Mouse (Mus musculus) large intestine, adult 2 months (tissue): ENCODE data around the gene Smarcal1. TPM values are rescaled to one million over a fixed set of nuclear protein-coding genes. Genes with fewer than 3 reads are reported as not detected.

ENCODE experiments used
- DNase-seq: peaks from one replicate; pipeline ENCODE4 v3.0.0-alpha.2; 2012; ENCODE audit warnings: low read depth, low spot score
- WGBS: fragments of 180-500 bp; shearing (Covaris S2); methylation state at CpG from one replicate; pipeline ENCODE4 v1.1.7; 2018; 5-methylcytosine and 5-hydroxymethylcytosine counted together
- polyA plus RNA-seq: library from polyadenylated mRNA; depleted of rRNA; stranded (reverse); fragments of >200 nt; gene quantifications from 2 replicates; pipeline ENCODE4 v1.2.3, GENCODE M21; 2012; rRNA removed

Smarcal1 gene
- polyA plus RNA-seq = 12.0 and 16.0 TPM in 2 replicates

GRCm38 (mm10) chr1:72582947-72583731, at the start of gene Smarcal1:
TSS of gene Smarcal1 (plus strand) at chr1:72583251.
- under 1% methylated on average over 25 of the region's 25 CpGs for WGBS
- DNase-seq = peak; percentile 94

GRCm38 (mm10) chr1:72533439-72533838, 49.6 kb upstream of the Smarcal1 start:
- DNase-seq = no peak

DNA sequence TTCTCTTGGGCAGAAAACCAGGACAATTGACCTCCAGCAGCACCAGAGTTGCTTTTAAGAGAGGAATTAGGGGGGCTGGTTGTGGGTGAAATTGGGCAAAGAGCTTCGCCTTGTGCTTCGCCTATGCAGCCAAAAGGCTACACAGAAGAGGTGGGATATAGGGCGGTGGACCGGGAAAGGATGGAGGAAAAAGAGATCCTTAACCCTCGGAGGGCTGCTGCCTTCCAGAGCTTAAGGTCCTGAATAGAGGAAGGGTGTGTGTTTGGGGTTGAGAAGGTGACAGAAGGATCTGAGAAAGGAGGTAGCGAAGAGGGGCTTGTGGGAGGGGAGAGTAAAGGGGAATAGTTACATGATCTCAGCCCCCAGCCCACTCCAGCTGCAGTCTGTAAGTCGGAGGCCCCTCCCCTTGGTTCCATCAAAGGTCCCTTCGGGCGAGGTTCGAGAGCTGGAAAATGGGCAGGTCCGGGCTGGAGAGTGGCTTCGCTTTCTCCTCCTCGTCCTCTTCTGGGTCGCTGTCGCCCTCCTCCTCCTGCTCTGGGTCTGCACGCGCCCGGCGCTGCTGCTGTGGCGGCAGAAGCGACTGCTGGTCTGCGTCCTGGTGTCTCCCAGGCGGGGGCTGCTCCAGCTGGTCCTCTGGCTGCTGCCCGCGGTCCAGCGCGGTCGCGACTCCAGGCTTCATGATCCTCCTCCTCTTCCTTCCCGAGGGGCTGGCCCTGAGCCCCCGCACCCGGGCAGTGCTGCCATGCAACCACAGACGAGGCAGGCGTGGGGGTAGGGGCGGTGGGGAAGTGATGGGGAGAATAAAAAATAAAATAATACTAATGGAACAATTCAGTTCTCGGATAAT, 47.1 kb upstream of the Smarcal1 start:
- WGBS = 4% methylated on average over 36 of the region's 36 CpGs
- DNase-seq = no peak

- no peak for DNase-seq
- 2% methylated on average over 41 of the region's 41 CpGs for WGBS
Measured at GRCm38 (mm10) chr1:72536611-72537351, 46.3 kb upstream of the Smarcal1 start, which contains the start of gene March4. TSS of gene March4 (minus strand) at chr1:72536930.

DNA sequence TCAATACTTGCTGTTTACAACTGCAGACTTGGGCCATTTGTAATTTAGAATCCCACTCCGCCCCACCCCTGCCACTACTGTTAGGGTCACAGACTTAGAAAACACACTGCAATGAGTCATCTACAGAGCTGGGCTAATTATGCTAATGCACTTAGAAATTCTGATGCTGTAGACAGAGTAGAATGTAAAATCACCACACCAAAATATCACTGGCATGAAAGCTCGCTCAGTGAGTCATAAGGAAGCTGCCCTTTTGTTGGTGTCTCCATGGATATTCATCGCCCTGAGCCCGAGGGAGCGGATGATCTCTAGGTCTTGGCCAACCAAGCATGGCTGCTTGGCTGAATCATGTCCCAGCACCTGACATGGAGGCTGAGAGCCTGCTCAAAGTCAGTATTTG, 44.8 kb upstream of the Smarcal1 start:
- 76% methylated on average over 5 of the region's 5 CpGs for WGBS
- no peak for DNase-seq

DNA sequence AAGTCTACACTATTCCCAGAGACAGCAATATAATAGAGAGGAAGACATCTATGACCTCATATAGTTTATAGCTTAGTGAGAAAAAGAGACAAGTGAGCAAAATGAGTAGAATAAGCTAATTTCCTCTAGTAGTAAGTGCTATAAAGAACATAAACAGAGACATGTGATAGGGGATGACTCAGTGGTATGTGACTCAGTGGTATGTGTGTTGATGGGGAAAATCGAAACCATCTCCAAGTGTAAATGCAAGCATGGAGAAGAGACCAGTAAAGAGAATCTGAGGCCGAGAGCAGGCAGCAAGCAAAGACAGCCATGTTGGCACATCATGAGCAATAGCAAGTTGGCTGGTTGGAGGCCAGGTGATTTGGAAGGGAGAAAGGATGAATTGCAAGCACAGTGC, 32.7 kb upstream of the Smarcal1 start:
- no peak for DNase-seq
- WGBS = 77% methylated on average over 2 of the region's 2 CpGs

DNA sequence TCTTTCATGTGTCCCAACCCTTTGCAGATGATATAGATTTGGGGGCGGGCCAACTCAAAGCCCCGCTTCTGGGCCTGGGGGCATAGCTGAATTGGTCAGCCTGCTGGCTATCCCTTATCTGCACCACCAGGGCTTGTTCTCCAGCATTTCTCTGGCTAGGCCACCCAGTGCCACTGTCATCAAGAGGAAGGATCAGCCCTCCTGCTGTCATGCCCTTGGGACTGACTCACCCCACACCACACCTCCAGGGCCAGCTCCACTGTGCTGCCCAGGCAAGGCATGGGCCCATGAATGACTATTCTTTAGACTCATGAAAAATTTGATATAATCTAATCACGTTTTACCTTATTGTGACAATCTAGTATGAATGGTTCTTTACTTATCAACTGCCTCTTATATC, 26.6 kb upstream of the Smarcal1 start:
- no peak for DNase-seq
- WGBS = 83% methylated on average over 3 of the region's 3 CpGs

- 61% methylated on average over 2 of the region's 2 CpGs for WGBS
- DNase-seq = no peak
Measured at GRCm38 (mm10) chr1:72558625-72559024, 24.4 kb upstream of the Smarcal1 start.

DNA sequence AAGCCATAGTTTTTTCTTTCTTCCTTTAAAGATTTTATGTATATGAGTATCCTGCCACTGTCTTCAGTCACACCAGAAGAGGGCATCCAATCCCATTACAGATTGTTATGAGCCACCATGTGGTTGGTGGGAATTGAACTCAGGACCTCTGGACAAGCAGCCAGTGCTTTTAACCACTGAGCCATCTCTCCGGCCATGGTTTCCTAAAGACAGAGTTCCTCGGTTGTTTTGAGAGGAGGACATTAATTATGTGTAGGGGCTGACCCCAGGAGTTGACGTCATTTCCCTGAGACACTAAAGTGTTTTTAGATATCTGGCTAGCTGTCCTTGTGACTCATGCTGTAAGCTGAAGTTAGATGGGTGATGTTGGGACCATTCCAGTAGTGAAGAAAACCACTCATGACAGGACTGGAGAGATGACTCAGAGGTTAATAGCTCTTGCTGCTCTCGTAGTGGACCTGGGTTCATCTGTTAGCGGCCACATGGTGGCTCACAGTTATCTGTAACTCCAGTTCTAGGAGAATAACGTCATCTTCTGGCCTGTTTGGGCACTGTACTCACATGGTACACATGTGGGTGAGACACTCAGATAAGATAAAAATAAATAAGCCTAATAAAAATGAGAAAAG, 18.6 kb upstream of the Smarcal1 start:
- WGBS = 58% methylated on average over 6 of the region's 6 CpGs
- no peak for DNase-seq

DNA sequence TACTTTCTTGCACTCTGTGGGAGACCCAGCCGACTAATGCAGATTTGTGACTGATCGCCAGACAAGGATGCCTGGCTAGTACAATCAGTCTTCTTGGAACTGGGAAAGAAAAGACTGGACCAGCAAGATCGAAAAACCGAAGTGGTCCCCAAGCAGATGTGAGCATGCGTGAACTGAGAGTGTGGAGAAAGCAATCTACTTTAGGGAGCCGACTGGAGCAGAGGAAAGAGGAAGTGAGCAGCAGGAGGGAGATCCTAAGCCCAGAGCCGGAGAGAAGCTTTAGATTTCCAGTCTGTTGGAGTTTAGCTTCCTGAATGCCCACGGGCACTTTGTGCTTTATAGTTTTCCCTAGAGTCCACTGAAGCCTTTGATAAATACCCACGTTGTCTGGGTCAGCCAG, 16.0 kb upstream of the Smarcal1 start:
- no peak for DNase-seq
- 47% methylated on average over 9 of the region's 9 CpGs for WGBS

- DNase-seq = no peak
Measured at GRCm38 (mm10) chr1:72568725-72569124, 14.3 kb upstream of the Smarcal1 start.

DNA sequence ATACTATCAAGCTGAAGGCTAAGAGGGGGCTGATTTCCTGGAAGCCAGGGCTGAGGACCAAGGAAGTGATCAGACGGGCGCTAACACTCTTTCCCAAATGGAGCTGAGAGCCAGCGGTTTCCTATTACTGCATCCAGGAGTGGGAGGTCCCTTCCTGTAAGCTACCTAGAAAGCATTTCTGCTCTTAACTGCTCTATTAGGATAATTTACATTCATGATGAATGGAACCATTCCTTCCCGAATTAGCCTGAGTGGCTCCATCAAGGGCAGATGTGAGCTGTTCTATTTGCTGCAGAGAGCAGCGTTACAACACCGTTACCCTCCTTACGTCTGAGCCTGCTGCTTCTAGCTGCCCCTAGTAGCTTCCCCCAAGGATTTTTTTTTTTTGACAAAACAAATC, 9.0 kb upstream of the Smarcal1 start:
- no peak for DNase-seq
- WGBS = 58% methylated on average over 7 of the region's 7 CpGs

More at GRCm38 (mm10) chr1:72568725-72569124, 14.3 kb upstream of the Smarcal1 start:
- 74% methylated on average over 8 of the region's 8 CpGs for WGBS

- WGBS = 44% methylated on average over 7 of the region's 7 CpGs
- no peak for DNase-seq
Measured at GRCm38 (mm10) chr1:72574608-72575007, 8.4 kb upstream of the Smarcal1 start.

DNA sequence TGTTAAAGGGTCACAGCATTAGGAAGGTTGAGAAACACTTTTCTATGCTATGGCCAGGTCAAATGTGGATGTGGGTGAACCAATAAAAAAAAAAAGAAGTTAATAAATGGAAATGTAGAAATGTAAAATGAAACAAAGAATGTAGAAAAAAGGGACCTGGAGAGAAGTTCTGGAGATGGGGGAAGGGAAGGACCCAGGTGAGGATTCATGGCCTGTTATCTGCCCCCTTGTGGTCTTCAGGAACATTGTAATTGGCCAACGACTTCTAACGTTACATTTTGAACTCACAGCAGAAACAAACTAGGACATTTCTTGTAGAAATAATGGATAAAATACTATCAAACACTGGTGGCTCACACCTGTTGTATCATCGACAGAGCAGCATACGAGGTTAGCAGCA, 7.9 kb upstream of the Smarcal1 start:
- DNase-seq = no peak
- 37% methylated on average over 4 of the region's 4 CpGs for WGBS

DNA sequence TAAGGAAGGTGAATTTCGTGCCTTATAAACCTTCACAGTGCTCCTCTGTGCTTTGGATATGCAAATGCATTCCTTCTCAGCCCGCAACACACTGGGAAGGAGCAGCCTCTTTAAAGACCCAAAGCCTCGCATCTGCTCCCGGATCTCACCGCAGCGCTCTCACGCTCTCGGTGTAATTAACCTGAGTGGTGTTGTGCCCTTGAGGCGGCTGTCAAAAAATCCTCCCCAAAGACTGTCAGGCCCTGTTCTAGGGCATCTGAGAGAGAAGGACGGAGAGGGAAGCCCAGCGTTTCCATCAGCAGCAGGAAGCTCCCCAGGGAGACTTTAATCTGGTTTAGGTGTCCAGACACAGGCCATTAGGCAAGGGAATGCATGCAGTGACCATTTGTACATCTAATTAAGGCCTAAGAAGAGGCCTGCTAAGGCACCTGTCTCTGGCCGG, 5.5 kb upstream of the Smarcal1 start:
- 30% methylated on average over 12 of the region's 12 CpGs for WGBS
- DNase-seq = no peak

DNA sequence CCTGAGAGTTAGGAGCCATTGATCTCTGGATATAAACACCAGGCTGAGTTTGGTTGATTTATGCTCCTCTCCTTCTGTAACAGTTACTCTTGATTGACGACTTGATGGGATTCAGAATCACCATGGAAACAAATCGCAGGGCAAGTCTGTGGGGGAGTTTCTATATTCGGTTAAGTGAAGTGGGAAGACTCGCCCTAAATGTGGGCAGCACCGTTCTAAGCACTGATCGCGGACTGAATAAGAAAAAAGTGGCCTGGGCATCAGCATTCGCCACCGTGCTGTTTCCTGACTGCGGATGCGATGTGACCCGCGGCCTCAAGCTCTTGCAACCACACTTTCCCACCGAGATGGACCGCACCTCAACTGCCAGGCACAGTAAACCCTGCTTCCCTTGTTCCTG, 4.7 kb upstream of the Smarcal1 start:
- WGBS = 48% methylated on average over 15 of the region's 15 CpGs
- no peak for DNase-seq

DNA sequence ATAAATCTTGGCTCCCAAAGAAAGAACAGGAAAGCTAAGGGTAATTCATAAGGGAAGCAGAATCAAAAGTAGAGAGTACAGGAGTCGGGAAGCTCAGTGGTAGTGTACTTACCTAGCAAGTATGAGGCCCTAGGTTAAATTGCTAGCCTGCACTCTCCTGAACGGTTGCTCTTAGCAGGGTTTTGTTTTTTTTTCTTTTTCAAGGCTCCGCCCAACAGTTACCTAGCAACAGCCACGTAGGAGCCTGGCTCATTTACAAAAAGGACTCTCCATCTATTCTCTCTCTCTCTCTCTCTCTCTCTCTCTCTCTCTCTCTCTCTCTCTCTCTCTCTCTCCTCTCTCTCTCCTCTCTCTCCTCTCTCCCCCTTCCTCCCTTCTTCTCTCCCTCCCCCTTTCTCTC, 4.2 kb upstream of the Smarcal1 start:
- DNase-seq = no peak
- 32% methylated on average over 4 of the region's 4 CpGs for WGBS

GRCm38 (mm10) chr1:72583906-72584305, 855 bp downstream of the Smarcal1 start:
- no peak for DNase-seq
- WGBS = 68% methylated on average over 4 of the region's 4 CpGs

DNA sequence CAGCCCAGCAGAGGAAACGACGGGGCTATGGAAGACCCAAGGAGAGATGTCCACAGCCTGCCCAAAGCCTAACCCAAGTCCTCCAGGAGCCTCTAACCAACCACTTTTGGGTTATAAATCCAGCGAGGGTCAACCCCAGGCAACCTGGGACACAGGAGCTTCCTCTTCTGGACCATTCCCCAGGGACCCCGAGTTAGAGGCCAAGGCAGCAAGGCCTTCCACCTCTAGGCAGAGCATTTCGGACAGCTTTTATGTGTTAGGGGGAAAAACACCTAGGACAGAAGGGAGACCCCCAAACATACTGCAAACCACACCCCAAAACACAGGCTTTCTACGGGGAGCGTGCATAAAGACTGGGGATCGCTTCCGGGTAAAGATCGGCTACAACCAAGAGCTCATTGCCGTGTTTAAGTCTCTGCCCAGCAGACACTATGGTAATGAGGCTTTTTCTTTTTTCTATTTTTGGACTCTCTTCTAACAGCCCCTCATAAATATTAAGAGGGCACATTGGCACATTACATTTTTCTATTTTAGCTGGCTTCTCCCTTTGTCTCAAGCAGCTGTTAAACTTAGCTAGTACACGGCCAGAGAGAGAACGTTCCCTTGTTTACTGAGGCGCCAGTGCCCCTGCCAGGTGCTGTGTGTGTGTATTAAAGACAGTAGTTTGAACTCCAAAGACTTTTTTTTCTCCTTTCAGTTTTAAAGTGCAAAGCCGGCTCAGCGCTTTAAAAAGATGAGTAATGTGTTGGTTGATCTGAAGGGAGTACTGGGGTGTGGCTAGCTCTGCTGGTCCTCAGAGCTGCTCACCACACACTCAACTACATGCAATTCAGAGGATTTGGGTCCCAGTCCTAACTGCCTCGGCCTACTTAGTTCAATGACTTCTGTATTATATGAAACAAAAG, 3.2 kb downstream of the Smarcal1 start:
- DNase-seq = no peak
- 87% methylated on average over 17 of the region's 17 CpGs for WGBS
